Mouse (Mus musculus): ENCODE data around the gene Plch2. TPM values are rescaled to one million over a fixed set of nuclear protein-coding genes. Genes with fewer than 3 reads are reported as not detected.

Gene Plch2
- polyA plus RNA-seq, 1 experiment from 2014 or later, result 0.57 TPM

GRCm38 (mm10) chr4:154972546-154972945 lies 84.0 kb downstream of the Plch2 start:
- H3K4me1 ChIP-seq, result peaks cover 3% of the 10 kb centered on the region; the same call in 1 of the 2 replicates
- no peak overlapping the region for H3K27ac ChIP-seq (replicated peaks)
- DNase-seq (ENCODE audit: low spot score), result no peak
- 95% methylated on average over 12 of the region's 12 CpGs for WGBS
- H3K9me3 ChIP-seq (replicated peaks), result no peaks in the 10 kb centered on the region
- H3K27me3 ChIP-seq (ENCODE audit: low read depth, poor library complexity, severe bottlenecking), result no peaks in the 10 kb centered on the region
- peaks cover 98% of the 10 kb centered on the region for H3K36me3 ChIP-seq
- H3K4me3 ChIP-seq, result no peak overlapping the region

- no peaks in the 10 kb centered on the region for H3K9me3 ChIP-seq (replicated peaks)
- WGBS, result 54% methylated on average over 5 of the region's 5 CpGs
- H3K27me3 ChIP-seq (ENCODE audit: low read depth, poor library complexity, severe bottlenecking), result peaks cover 13% of the 10 kb centered on the region
- DNase-seq (ENCODE audit: low spot score), result no peak
- peaks cover 72% of the 10 kb centered on the region for H3K36me3 ChIP-seq
- H3K4me1 ChIP-seq, result peaks cover 46% of the 10 kb centered on the region
- H3K27ac ChIP-seq (replicated peaks), result no peak overlapping the region
- no peak overlapping the region for H3K4me3 ChIP-seq
Observed at GRCm38 (mm10) chr4:154967173-154967572, 89.4 kb downstream of the Plch2 start.

- no peak for DNase-seq (ENCODE audit: low spot score)
- no peaks in the 10 kb centered on the region for H3K9me3 ChIP-seq (replicated peaks)
- peak overlapping the region; percentile 97 for H3K27ac ChIP-seq (replicated peaks)
- 81% methylated on average over 3 of the region's 3 CpGs for WGBS
- peaks cover 59% of the 10 kb centered on the region for H3K4me1 ChIP-seq
- peak overlapping the region; percentile 87 for H3K4me3 ChIP-seq
- peaks cover 26% of the 10 kb centered on the region for H3K27me3 ChIP-seq (ENCODE audit: low read depth, poor library complexity, severe bottlenecking)
- H3K36me3 ChIP-seq, result peaks cover 71% of the 10 kb centered on the region
Observed at GRCm38 (mm10) chr4:154965856-154966255, 90.7 kb downstream of the Plch2 start.

GRCm38 (mm10) chr4:154964581-154965235 lies 91.9 kb downstream of the Plch2 start:
- peak overlapping the region; percentile 97 for H3K27ac ChIP-seq (replicated peaks)
- no peak for DNase-seq (ENCODE audit: low spot score)
- H3K27me3 ChIP-seq (ENCODE audit: low read depth, poor library complexity, severe bottlenecking), result peaks cover 38% of the 10 kb centered on the region
- no peaks in the 10 kb centered on the region for H3K9me3 ChIP-seq (replicated peaks)
- WGBS, result 1% methylated on average over 36 of the region's 36 CpGs
- H3K36me3 ChIP-seq, result peaks cover 59% of the 10 kb centered on the region
- peaks cover 71% of the 10 kb centered on the region for H3K4me1 ChIP-seq
- H3K4me3 ChIP-seq, result peak overlapping the region; percentile 87

GRCm38 (mm10) chr4:154963901-154964580 lies 92.5 kb downstream of the Plch2 start, which contains the start of gene Pank4:
Gene Pank4 (plus strand): TSS chr4:154964123.
- under 1% methylated on average over 66 of the region's 66 CpGs for WGBS
- H3K4me1 ChIP-seq, result peaks cover 77% of the 10 kb centered on the region

GRCm38 (mm10) chr4:154963190-154963836 lies 93.3 kb downstream of the Plch2 start:
- peak; percentile 69 for DNase-seq (ENCODE audit: low spot score)
- Histone ChIP-seq H3K9me3 (replicated peaks) (no peaks in the 10 kb centered on the region), H3K27me3 (ENCODE audit: low read depth, poor library complexity, severe bottlenecking) (peaks cover 52% of the 10 kb centered on the region), H3K4me3 (peak overlapping the region; percentile 87), H3K36me3 (peaks cover 47% of the 10 kb centered on the region), H3K27ac (replicated peaks) (peak overlapping the region; percentile 97), H3K4me1 (peaks cover 85% of the 10 kb centered on the region)
- 21% methylated on average over 11 of the region's 11 CpGs for whole genome bisulfite sequencing

More at GRCm38 (mm10) chr4:154963901-154964580, 92.5 kb downstream of the Plch2 start, which contains the start of gene Pank4:
- peaks cover 53% of the 10 kb centered on the region for H3K36me3 ChIP-seq
- DNase-seq (ENCODE audit: low spot score), result peak; percentile 95
- peak within 1 kb of the TSS; percentile 87 for H3K4me3 ChIP-seq
- H3K27ac ChIP-seq (replicated peaks), result peak within 1 kb of the TSS; percentile 97
- H3K27me3 ChIP-seq (ENCODE audit: low read depth, poor library complexity, severe bottlenecking), result peaks cover 44% of the 10 kb centered on the region
- no peaks in the 10 kb centered on the region for H3K9me3 ChIP-seq (replicated peaks)

GRCm38 (mm10) chr4:154962683-154963082 lies 93.9 kb downstream of the Plch2 start:
- Histone ChIP-seq H3K27me3 (ENCODE audit: low read depth, poor library complexity, severe bottlenecking) (peaks cover 58% of the 10 kb centered on the region), H3K9me3 (replicated peaks) (no peaks in the 10 kb centered on the region), H3K36me3 (peaks cover 41% of the 10 kb centered on the region), H3K4me3 (peak overlapping the region; percentile 87), H3K27ac (replicated peaks) (peak overlapping the region; percentile 97), H3K4me1 (peaks cover 90% of the 10 kb centered on the region)
- no peak for DNase-seq (ENCODE audit: low spot score)
- WGBS, result 52% methylated on average over 7 of the region's 7 CpGs

GRCm38 (mm10) chr4:154961911-154962310 lies 94.7 kb downstream of the Plch2 start:
- no peak for DNase-seq (ENCODE audit: low spot score)
- 7% methylated on average over 13 of the region's 13 CpGs for WGBS
- Histone ChIP-seq H3K4me3 (peak overlapping the region; percentile 87), H3K4me1 (peaks cover 94% of the 10 kb centered on the region), H3K27ac (replicated peaks) (peak overlapping the region; percentile 97), H3K9me3 (replicated peaks) (no peaks in the 10 kb centered on the region), H3K36me3 (peaks cover 36% of the 10 kb centered on the region), H3K27me3 (ENCODE audit: low read depth, poor library complexity, severe bottlenecking) (peaks cover 66% of the 10 kb centered on the region)

- DNase-seq (ENCODE audit: low spot score), result peak; percentile 77
- peaks cover 72% of the 10 kb centered on the region for H3K27me3 ChIP-seq (ENCODE audit: low read depth, poor library complexity, severe bottlenecking)
- under 1% methylated on average over 47 of the region's 47 CpGs for WGBS
- H3K9me3 ChIP-seq (replicated peaks), result no peaks in the 10 kb centered on the region
- peak overlapping the region; percentile 87 for H3K4me3 ChIP-seq
- H3K27ac ChIP-seq (replicated peaks), result peak overlapping the region; percentile 97
- peaks cover 94% of the 10 kb centered on the region for H3K4me1 ChIP-seq
- H3K36me3 ChIP-seq, result peaks cover 30% of the 10 kb centered on the region
Observed at GRCm38 (mm10) chr4:154961226-154961738, 95.3 kb downstream of the Plch2 start.

- Histone ChIP-seq H3K27me3 (ENCODE audit: low read depth, poor library complexity, severe bottlenecking) (peaks cover 77% of the 10 kb centered on the region), H3K36me3 (peaks cover 24% of the 10 kb centered on the region), H3K27ac (replicated peaks) (peak within 1 kb of the TSS; percentile 97), H3K9me3 (replicated peaks) (no peaks in the 10 kb centered on the region), H3K4me1 (peaks cover 94% of the 10 kb centered on the region), H3K4me3 (peak within 1 kb of the TSS; percentile 87)
- WGBS, result 1% methylated on average over 65 of the region's 65 CpGs
- peak; percentile 95 for DNase-seq (ENCODE audit: low spot score)
Observed at GRCm38 (mm10) chr4:154960690-154961225, 95.8 kb downstream of the Plch2 start, which contains the start of gene Hes5. Gene Hes5 (plus strand): TSS chr4:154960923.

- peaks cover 83% of the 10 kb centered on the region for H3K27me3 ChIP-seq (ENCODE audit: low read depth, poor library complexity, severe bottlenecking)
- DNase-seq (ENCODE audit: low spot score), result no peak
Observed at GRCm38 (mm10) chr4:154960021-154960689, 96.4 kb downstream of the Plch2 start.

GRCm38 (mm10) chr4:154958621-154959020 lies 98.0 kb downstream of the Plch2 start:
- no peaks in the 10 kb centered on the region for H3K9me3 ChIP-seq (replicated peaks)
- H3K27me3 ChIP-seq (ENCODE audit: low read depth, poor library complexity, severe bottlenecking), result peaks cover 99% of the 10 kb centered on the region
- 3% methylated on average over 8 of the region's 8 CpGs for WGBS
- H3K4me1 ChIP-seq, result peaks cover 100% of the 10 kb centered on the region
- peaks cover 24% of the 10 kb centered on the region for H3K36me3 ChIP-seq
- H3K27ac ChIP-seq (replicated peaks), result peak overlapping the region; percentile 97
- DNase-seq (ENCODE audit: low spot score), result no peak
- peak overlapping the region; percentile 87 for H3K4me3 ChIP-seq

More at GRCm38 (mm10) chr4:154960021-154960689, 96.4 kb downstream of the Plch2 start:
- Histone ChIP-seq H3K9me3 (replicated peaks) (no peaks in the 10 kb centered on the region), H3K4me3 (peak overlapping the region; percentile 87), H3K27ac (replicated peaks) (peak overlapping the region; percentile 97), H3K4me1 (peaks cover 94% of the 10 kb centered on the region), H3K36me3 (peaks cover 24% of the 10 kb centered on the region)
- WGBS, result 15% methylated on average over 20 of the region's 20 CpGs
